Mouse (Mus musculus) urinary bladder, postnatal 36 days (tissue): ENCODE data around the gene Pdzd7.

Experiments used
- DNase-seq, 2 experiments: peaks; one replicate each; pipeline ENCODE4 v3.0.0; 2022; ENCODE audit warnings: low spot score in 2 of 2, mixed read lengths in 1 of 2

Gene Pdzd7

GRCm38 (mm10) chr19:45030746-45031693, 14.5 kb downstream of the Pdzd7 start:
- peak; percentile 57 to 77 for DNase-seq

GRCm38 (mm10) chr19:45030111-45030510, 15.4 kb downstream of the Pdzd7 start:
- peak; percentile 43 to 64 for DNase-seq

GRCm38 (mm10) chr19:45029571-45029970, 15.9 kb downstream of the Pdzd7 start:
- DNase-seq, result no peak

GRCm38 (mm10) chr19:45028746-45029145, 16.8 kb downstream of the Pdzd7 start:
- DNase-seq, result no peak

- peak in 1 of 2 experiments; percentile 21 for DNase-seq
Measured at GRCm38 (mm10) chr19:45027848-45028247, 17.7 kb downstream of the Pdzd7 start.

GRCm38 (mm10) chr19:45026958-45027670, 18.4 kb downstream of the Pdzd7 start:
- DNase-seq, result no peak

- DNase-seq, result no peak
Measured at GRCm38 (mm10) chr19:45025937-45026568, 19.5 kb downstream of the Pdzd7 start.

- DNase-seq, result no peak
Measured at GRCm38 (mm10) chr19:45024775-45025174, 20.7 kb downstream of the Pdzd7 start.

- no peak for DNase-seq
Measured at GRCm38 (mm10) chr19:45023993-45024392, 21.5 kb downstream of the Pdzd7 start.

- DNase-seq, result no peak
Measured at GRCm38 (mm10) chr19:45021362-45021761, 24.2 kb downstream of the Pdzd7 start.

GRCm38 (mm10) chr19:45020348-45020747, 25.2 kb downstream of the Pdzd7 start:
- DNase-seq, result peak in 1 of 2 experiments; percentile 60

GRCm38 (mm10) chr19:45018351-45018831, 27.1 kb downstream of the Pdzd7 start:
- no peak for DNase-seq

- peak; percentile 80 to 86 for DNase-seq
Measured at GRCm38 (mm10) chr19:45017909-45018308, 27.6 kb downstream of the Pdzd7 start.

GRCm38 (mm10) chr19:45017216-45017771, 28.2 kb downstream of the Pdzd7 start:
- peak; percentile 75 to 80 for DNase-seq

GRCm38 (mm10) chr19:45016341-45017215, 28.9 kb downstream of the Pdzd7 start:
- DNase-seq, result peak; percentile 44 to 77

- peak; percentile 45 to 71 for DNase-seq
Measured at GRCm38 (mm10) chr19:45015518-45016281, 29.8 kb downstream of the Pdzd7 start.

GRCm38 (mm10) chr19:45014981-45015402, 30.5 kb downstream of the Pdzd7 start:
- DNase-seq, result peak; percentile 50 to 76

GRCm38 (mm10) chr19:45014335-45014971, 31.1 kb downstream of the Pdzd7 start, which contains the start of gene Lzts2:
Lzts2 (plus strand) TSS chr19:45014414.
- peak in 1 of 2 experiments; percentile 44 for DNase-seq

GRCm38 (mm10) chr19:45013581-45014225, 31.8 kb downstream of the Pdzd7 start:
- DNase-seq, result no peak
